Mouse (Mus musculus): Measurements from ENCODE around the gene Raver1. TPM values are rescaled to one million over a fixed set of nuclear protein-coding genes. Genes with fewer than 3 reads are reported as not detected.

The Raver1 gene
- total and polyA plus RNA-seq, 2 experiments from 2014 or later: 24.3 to 40.3 TPM

DNA sequence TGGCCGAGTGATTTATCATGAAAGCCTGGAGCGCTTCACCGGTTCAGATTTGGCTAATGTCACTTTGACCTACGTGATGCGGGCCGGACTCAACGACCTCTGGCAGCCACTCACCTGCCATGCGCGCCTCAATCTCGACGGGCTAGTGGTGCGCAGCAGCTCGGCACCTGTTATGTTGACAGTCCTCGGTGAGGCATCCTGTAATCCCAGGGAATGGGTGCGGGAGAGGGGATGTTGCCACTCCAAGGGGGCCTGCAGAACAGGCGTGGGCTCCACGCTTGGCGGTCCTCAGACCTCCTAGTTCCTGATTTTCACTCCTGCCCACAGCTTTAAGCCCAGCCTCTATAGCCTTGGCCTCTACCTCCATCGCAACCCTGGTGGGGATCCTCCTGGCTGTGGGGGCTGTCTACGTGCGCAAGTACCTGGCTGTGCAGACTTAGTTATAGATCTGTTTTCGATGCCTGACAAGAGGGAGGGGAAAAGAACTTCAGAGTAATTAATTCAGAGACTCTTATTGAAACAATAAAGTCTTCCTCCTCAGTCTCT is 61.7 kb downstream of the Raver1 start:
- ATAC-seq (no peak), DNase-seq (no peak)
- no peaks in the 10 kb centered on the region for H3K36me3 ChIP-seq (ENCODE audit: insufficient read depth)
- H3K27ac ChIP-seq (ENCODE audit: low read depth, low read length): no peak overlapping the region
- H3K4me2 ChIP-seq (ENCODE audit: low read depth): no peak overlapping the region
- H3K9ac ChIP-seq: no peak overlapping the region
- 23% methylated on average over 22 of the region's 22 CpGs for WGBS
- H3K9me3 ChIP-seq (ENCODE audit: low read length): no peaks in the 10 kb centered on the region
- H3K4me3 ChIP-seq (ENCODE audit: low read depth, low read length): no peak overlapping the region
- TF ChIP-seq CTCF (IDR thresholded peaks at IDR 0.05; ENCODE audit: low read depth): no peak
- peaks cover 9% of the 10 kb centered on the region for H3K4me1 ChIP-seq (ENCODE audit: insufficient read depth)
- H3K27me3 ChIP-seq (ENCODE audit: insufficient read depth, low read length): peaks cover 47% of the 10 kb centered on the region

DNA sequence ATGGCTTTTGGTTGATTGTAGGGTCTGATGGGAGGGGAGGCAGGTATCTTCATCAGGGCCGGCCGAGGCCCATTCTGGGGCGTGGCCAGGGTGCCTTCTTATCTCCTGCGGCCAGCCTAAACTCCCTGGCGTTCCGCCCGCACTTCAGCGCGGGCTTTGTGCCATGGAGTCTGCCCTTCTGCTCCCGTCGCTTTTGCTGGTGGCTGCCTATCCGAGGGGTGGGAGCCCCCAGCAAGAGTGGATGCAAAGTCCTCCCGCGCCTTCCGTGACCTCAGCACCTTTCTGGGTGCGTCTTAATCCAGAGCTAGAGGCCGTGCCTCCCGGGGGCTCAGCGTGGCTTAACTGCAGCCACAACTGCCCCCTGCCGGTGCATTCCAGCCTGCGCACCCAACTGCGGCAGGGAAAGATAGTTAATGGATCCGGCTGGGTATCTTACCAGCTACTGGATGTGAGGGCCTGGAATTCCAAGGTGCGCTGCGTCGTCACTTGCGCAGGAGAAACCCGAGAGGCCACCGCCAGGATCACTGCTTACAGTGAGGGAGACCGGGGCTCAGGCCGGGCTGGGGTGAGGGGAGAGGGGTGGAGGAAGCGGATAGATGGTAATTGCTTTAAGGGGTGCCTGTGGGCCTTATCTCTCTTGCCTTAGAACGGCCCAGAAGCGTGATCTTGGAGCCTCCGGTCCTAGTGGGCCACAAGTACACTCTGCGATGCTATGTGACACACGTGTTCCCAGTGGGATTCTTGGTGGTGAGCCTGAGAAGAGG is 62.3 kb downstream of the Raver1 start, which contains the start of gene Icam4:
TSS of gene Icam4 (plus strand) at position 83 of the 764 bp plus-strand sequence.
- 4% methylated on average over 37 of the region's 37 CpGs for WGBS
- no peaks in the 10 kb centered on the region for H3K9me3 ChIP-seq (ENCODE audit: low read length)
- no peak within 1 kb of the TSS for H3K4me3 ChIP-seq (ENCODE audit: low read depth, low read length)
- H3K9ac ChIP-seq: peak within 1 kb of the TSS; percentile 26; the same call in 1 of the 2 replicates
- H3K4me2 ChIP-seq (ENCODE audit: low read depth): peak within 1 kb of the TSS; percentile 30
- TF ChIP-seq CTCF (IDR thresholded peaks at IDR 0.05; ENCODE audit: low read depth): peak; percentile 82
- no peaks in the 10 kb centered on the region for H3K36me3 ChIP-seq (ENCODE audit: insufficient read depth)
- peaks cover 9% of the 10 kb centered on the region for H3K4me1 ChIP-seq (ENCODE audit: insufficient read depth)
- ATAC-seq: no peak
- peak; percentile 68 for DNase-seq
- H3K27ac ChIP-seq (ENCODE audit: low read depth, low read length): no peak within 1 kb of the TSS
- peaks cover 40% of the 10 kb centered on the region for H3K27me3 ChIP-seq (ENCODE audit: insufficient read depth, low read length)

DNA sequence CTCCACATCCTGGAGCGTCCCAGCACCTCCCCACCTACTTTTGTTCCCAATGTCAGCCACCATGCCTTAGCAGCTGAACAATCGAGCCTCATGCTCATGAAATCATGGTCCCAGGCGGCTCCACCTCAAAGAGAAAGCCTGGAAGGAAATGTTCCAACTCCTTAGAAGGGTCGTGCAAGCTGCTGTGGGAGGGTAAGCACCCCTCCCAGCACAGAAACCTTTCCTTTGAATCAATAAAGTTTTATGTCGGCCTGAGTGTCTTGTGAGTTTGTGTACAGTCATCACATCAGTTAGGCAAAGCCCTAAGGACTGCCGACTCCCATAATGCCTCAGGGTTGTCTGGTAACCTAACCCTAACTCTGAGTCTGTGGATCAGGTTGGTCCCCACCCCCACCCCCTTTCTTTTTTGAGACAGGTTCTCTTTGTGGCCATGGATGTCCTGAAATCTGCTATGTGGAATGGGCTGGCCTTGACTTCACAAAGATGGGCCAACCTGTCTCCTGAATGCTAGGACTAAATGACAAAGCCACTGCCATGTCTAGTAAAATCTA is 63.2 kb downstream of the Raver1 start:
- no peak overlapping the region for H3K4me2 ChIP-seq (ENCODE audit: low read depth)
- no peaks in the 10 kb centered on the region for H3K36me3 ChIP-seq (ENCODE audit: insufficient read depth)
- H3K9ac ChIP-seq: no peak overlapping the region
- peaks cover 35% of the 10 kb centered on the region for H3K27me3 ChIP-seq (ENCODE audit: insufficient read depth, low read length)
- H3K9me3 ChIP-seq (ENCODE audit: low read length): no peaks in the 10 kb centered on the region
- no peak for TF ChIP-seq CTCF (IDR thresholded peaks at IDR 0.05; ENCODE audit: low read depth)
- ATAC-seq (no peak), DNase-seq (no peak)
- 74% methylated on average over 6 of the region's 6 CpGs for whole genome bisulfite sequencing
- H3K4me3 ChIP-seq (ENCODE audit: low read depth, low read length): no peak overlapping the region
- no peak overlapping the region for H3K27ac ChIP-seq (ENCODE audit: low read depth, low read length)
- H3K4me1 ChIP-seq (ENCODE audit: insufficient read depth): peaks cover 8% of the 10 kb centered on the region

DNA sequence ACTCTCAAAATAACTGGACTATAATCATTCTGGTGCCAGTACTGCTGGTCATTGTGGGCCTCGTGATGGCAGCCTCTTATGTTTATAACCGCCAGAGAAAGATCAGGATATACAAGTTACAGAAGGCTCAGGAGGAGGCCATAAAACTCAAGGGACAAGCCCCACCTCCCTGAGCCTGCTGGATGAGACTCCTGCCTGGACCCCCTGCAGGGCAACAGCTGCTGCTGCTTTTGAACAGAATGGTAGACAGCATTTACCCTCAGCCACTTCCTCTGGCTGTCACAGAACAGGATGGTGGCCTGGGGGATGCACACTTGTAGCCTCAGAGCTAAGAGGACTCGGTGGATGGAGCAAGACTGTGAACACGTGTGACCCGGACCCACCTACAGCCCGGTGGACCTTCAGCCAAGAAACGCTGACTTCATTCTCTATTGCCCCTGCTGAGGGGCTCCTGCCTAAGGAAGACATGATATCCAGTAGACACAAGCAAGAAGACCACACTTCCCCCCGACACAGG is 64.0 kb downstream of the Raver1 start:
- WGBS: 64% methylated on average over 8 of the region's 8 CpGs
- H3K4me2 ChIP-seq (ENCODE audit: low read depth): no peak overlapping the region
- ATAC-seq (no peak), DNase-seq (no peak)
- TF ChIP-seq CTCF (IDR thresholded peaks at IDR 0.05; ENCODE audit: low read depth): no peak
- no peaks in the 10 kb centered on the region for H3K36me3 ChIP-seq (ENCODE audit: insufficient read depth)
- H3K27ac ChIP-seq (ENCODE audit: low read depth, low read length): no peak overlapping the region
- no peaks in the 10 kb centered on the region for H3K9me3 ChIP-seq (ENCODE audit: low read length)
- no peak overlapping the region for H3K4me3 ChIP-seq (ENCODE audit: low read depth, low read length)
- 0 out of 2 replicates have a peak, but pooled peaks cover 1% of the 10 kb centered on the region for H3K4me1 ChIP-seq (ENCODE audit: insufficient read depth)
- no peak overlapping the region for H3K9ac ChIP-seq
- peaks cover 27% of the 10 kb centered on the region; the same call in 1 of the 2 replicates for H3K27me3 ChIP-seq (ENCODE audit: insufficient read depth, low read length)

- H3K27me3 ChIP-seq (ENCODE audit: insufficient read depth, low read length): peaks cover 23% of the 10 kb centered on the region; the same call in 1 of the 2 replicates
- no peak overlapping the region for H3K9ac ChIP-seq
- TF ChIP-seq CTCF (IDR thresholded peaks at IDR 0.05; ENCODE audit: low read depth): no peak
- no peaks in the 10 kb centered on the region for H3K36me3 ChIP-seq (ENCODE audit: insufficient read depth)
- H3K27ac ChIP-seq (ENCODE audit: low read depth, low read length): no peak overlapping the region
- no peak overlapping the region for H3K4me2 ChIP-seq (ENCODE audit: low read depth)
- H3K4me3 ChIP-seq (ENCODE audit: low read depth, low read length): no peak overlapping the region
- no peaks in the 10 kb centered on the region for H3K9me3 ChIP-seq (ENCODE audit: low read length)
- no peak for ATAC-seq
- no peaks in the 10 kb centered on the region for H3K4me1 ChIP-seq (ENCODE audit: insufficient read depth)
- DNase-seq: no peak
- WGBS: 86% methylated on average over 12 of the region's 12 CpGs
Observed at GRCm38 (mm10) chr9:21026849-21027248, 65.0 kb downstream of the Raver1 start.

- WGBS: 72% methylated on average over 19 of the region's 19 CpGs
- DNase-seq (no peak), ATAC-seq (no peak)
- Histone ChIP-seq H3K9me3 (ENCODE audit: low read length) (no peaks in the 10 kb centered on the region), H3K36me3 (ENCODE audit: insufficient read depth) (no peaks in the 10 kb centered on the region), H3K9ac (no peak overlapping the region), H3K4me2 (ENCODE audit: low read depth) (no peak overlapping the region), H3K27ac (ENCODE audit: low read depth, low read length) (no peak overlapping the region), H3K4me3 (ENCODE audit: low read depth, low read length) (no peak overlapping the region), H3K27me3 (ENCODE audit: insufficient read depth, low read length) (peaks cover 21% of the 10 kb centered on the region; the same call in 1 of the 2 replicates), H3K4me1 (ENCODE audit: insufficient read depth) (no peaks in the 10 kb centered on the region)
- no peak for TF ChIP-seq CTCF (IDR thresholded peaks at IDR 0.05; ENCODE audit: low read depth)
Observed at GRCm38 (mm10) chr9:21025258-21025810, 66.5 kb downstream of the Raver1 start.

MicroRNAs encoded within 50 kb of the gene (microRNA counts, 519-probe panel; counts per million panel counts)
- microRNA mmu-miR-1900: not detected

Small RNA genes lying within 50 kb of the gene (microRNA-seq; reads per million reads assigned to microRNA genes)
- gene Mir1900 (0 to 0.12 reads per million in 2 experiments), gene Mir7082 (0 to 0.24 reads per million in 2 experiments)

Other genes with a start within 250 kb of the Raver1 start
- 18.0 and 22.1 TPM in 2 replicates for gene A230050P20Rik, start 223.4 kb downstream of the Raver1 start, total RNA-seq (2014; rRNA removed)
- gene A230050P20Rik, start 223.4 kb downstream of the Raver1 start, polyA plus RNA-seq (2015; fragmentation: Nextera tagmentation; extraction: Ambion mirVana): 5.0 and 19.6 TPM in 2 replicates
- gene Angptl6, start 212.3 kb downstream of the Raver1 start, total RNA-seq (2014; rRNA removed): 8.6 and 13.8 TPM in 2 replicates
- 16.4 and 20.6 TPM in 2 replicates for gene Angptl6, start 212.3 kb downstream of the Raver1 start, polyA plus RNA-seq (2015; fragmentation: Nextera tagmentation; extraction: Ambion mirVana)
- 55.5 and 72.4 TPM in 2 replicates for gene Ppan, start 203.8 kb downstream of the Raver1 start, total RNA-seq (2014; rRNA removed)
- gene Ppan, start 203.8 kb downstream of the Raver1 start, polyA plus RNA-seq (2015; fragmentation: Nextera tagmentation; extraction: Ambion mirVana): 40.7 and 43.1 TPM in 2 replicates
- gene Eif3g, start 193.4 kb downstream of the Raver1 start, total RNA-seq (2014; rRNA removed): 129 and 137 TPM in 2 replicates
- 232 and 242 TPM in 2 replicates for gene Eif3g, start 193.4 kb downstream of the Raver1 start, polyA plus RNA-seq (2015; fragmentation: Nextera tagmentation; extraction: Ambion mirVana)
- gene Dnmt1, start 132.1 kb downstream of the Raver1 start, total RNA-seq (2014; rRNA removed): 83.1 and 101 TPM in 2 replicates
- gene Dnmt1, start 132.1 kb downstream of the Raver1 start, polyA plus RNA-seq (2015; fragmentation: Nextera tagmentation; extraction: Ambion mirVana): 36.2 and 39.9 TPM in 2 replicates
- 3.7 and 4.0 TPM in 2 replicates for gene S1pr2, start 115.2 kb downstream of the Raver1 start, total RNA-seq (2014; rRNA removed)
- 5.1 and 5.7 TPM in 2 replicates for gene S1pr2, start 115.2 kb downstream of the Raver1 start, polyA plus RNA-seq (2015; fragmentation: Nextera tagmentation; extraction: Ambion mirVana)
- 59.9 and 77.8 TPM in 2 replicates for gene Mrpl4, start 89.3 kb downstream of the Raver1 start, total RNA-seq (2014; rRNA removed)
- gene Mrpl4, start 89.3 kb downstream of the Raver1 start, polyA plus RNA-seq (2015; fragmentation: Nextera tagmentation; extraction: Ambion mirVana): 101 and 111 TPM in 2 replicates
- gene Icam1, start 76.0 kb downstream of the Raver1 start, total RNA-seq (2014; rRNA removed): 3.2 and 3.7 TPM in 2 replicates
- gene Icam1, start 76.0 kb downstream of the Raver1 start, polyA plus RNA-seq (2015; fragmentation: Nextera tagmentation; extraction: Ambion mirVana): 3.1 and 3.6 TPM in 2 replicates
- gene Icam4, start 62.6 kb downstream of the Raver1 start, total RNA-seq (2014; rRNA removed): not detected in 2 replicates
- gene Icam4, start 62.6 kb downstream of the Raver1 start, polyA plus RNA-seq (2015; fragmentation: Nextera tagmentation; extraction: Ambion mirVana): not detected in 2 replicates
- 17.2 and 19.4 TPM in 2 replicates for gene Icam5, start 59.9 kb downstream of the Raver1 start, total RNA-seq (2014; rRNA removed)
- 8.2 and 10.3 TPM in 2 replicates for gene Icam5, start 59.9 kb downstream of the Raver1 start, polyA plus RNA-seq (2015; fragmentation: Nextera tagmentation; extraction: Ambion mirVana)
- gene Zglp1, start 24.9 kb downstream of the Raver1 start, total RNA-seq (2014; rRNA removed): not detected in 2 replicates
- gene Zglp1, start 24.9 kb downstream of the Raver1 start, polyA plus RNA-seq (2015; fragmentation: Nextera tagmentation; extraction: Ambion mirVana): 0.56 and 0.84 TPM in 2 replicates
- 1.5 and 2.6 TPM in 2 replicates for gene Gm49373, start 18.9 kb downstream of the Raver1 start, total RNA-seq (2014; rRNA removed)
- 0.74 and 0.79 TPM in 2 replicates for gene Gm49373, start 18.9 kb downstream of the Raver1 start, polyA plus RNA-seq (2015; fragmentation: Nextera tagmentation; extraction: Ambion mirVana)
- gene Fdx1l, start 18.4 kb downstream of the Raver1 start, total RNA-seq (2014; rRNA removed): 63.2 and 69.2 TPM in 2 replicates
- gene Fdx1l, start 18.4 kb downstream of the Raver1 start, polyA plus RNA-seq (2015; fragmentation: Nextera tagmentation; extraction: Ambion mirVana): 79.4 and 94.9 TPM in 2 replicates
- gene Gm38431, start within 50 bp of the Raver1 start, total RNA-seq (2014; rRNA removed): 0.43 and 3.4 TPM in 2 replicates
- gene Gm38431, start within 50 bp of the Raver1 start, polyA plus RNA-seq (2015; fragmentation: Nextera tagmentation; extraction: Ambion mirVana): 0.34 and 0.44 TPM in 2 replicates
- gene Tyk2, start 39.2 kb upstream of the Raver1 start, total RNA-seq (2014; rRNA removed): 9.4 and 11.0 TPM in 2 replicates
- 3.8 and 5.0 TPM in 2 replicates for gene Tyk2, start 39.2 kb upstream of the Raver1 start, polyA plus RNA-seq (2015; fragmentation: Nextera tagmentation; extraction: Ambion mirVana)
- gene Cdc37, start 58.0 kb upstream of the Raver1 start, total RNA-seq (2014; rRNA removed): 39.5 and 42.1 TPM in 2 replicates
- gene Cdc37, start 58.0 kb upstream of the Raver1 start, polyA plus RNA-seq (2015; fragmentation: Nextera tagmentation; extraction: Ambion mirVana): 186 and 191 TPM in 2 replicates
- gene Pde4a, start 73.7 kb upstream of the Raver1 start, total RNA-seq (2014; rRNA removed): 19.8 and 20.0 TPM in 2 replicates
- gene Pde4a, start 73.7 kb upstream of the Raver1 start, polyA plus RNA-seq (2015; fragmentation: Nextera tagmentation; extraction: Ambion mirVana): 26.2 and 41.6 TPM in 2 replicates
- 68.9 and 72.7 TPM in 2 replicates for gene Keap1, start 147.4 kb upstream of the Raver1 start, total RNA-seq (2014; rRNA removed)
- 60.0 and 67.0 TPM in 2 replicates for gene Keap1, start 147.4 kb upstream of the Raver1 start, polyA plus RNA-seq (2015; fragmentation: Nextera tagmentation; extraction: Ambion mirVana)
- gene S1pr5, start 156.4 kb upstream of the Raver1 start, total RNA-seq (2014; rRNA removed): 2.7 and 2.8 TPM in 2 replicates
- gene S1pr5, start 156.4 kb upstream of the Raver1 start, polyA plus RNA-seq (2015; fragmentation: Nextera tagmentation; extraction: Ambion mirVana): 1.9 and 2.3 TPM in 2 replicates
- 18.7 and 19.5 TPM in 2 replicates for gene Atg4d, start 173.3 kb upstream of the Raver1 start, total RNA-seq (2014; rRNA removed)
- 19.9 and 26.4 TPM in 2 replicates for gene Atg4d, start 173.3 kb upstream of the Raver1 start, polyA plus RNA-seq (2015; fragmentation: Nextera tagmentation; extraction: Ambion mirVana)
- gene Kri1, start 196.0 kb upstream of the Raver1 start, total RNA-seq (2014; rRNA removed): 27.6 and 28.1 TPM in 2 replicates
- gene Kri1, start 196.0 kb upstream of the Raver1 start, polyA plus RNA-seq (2015; fragmentation: Nextera tagmentation; extraction: Ambion mirVana): 7.1 and 11.9 TPM in 2 replicates
- 65.1 and 69.4 TPM in 2 replicates for gene Cdkn2d, start 199.4 kb upstream of the Raver1 start, total RNA-seq (2014; rRNA removed)
- gene Cdkn2d, start 199.4 kb upstream of the Raver1 start, polyA plus RNA-seq (2015; fragmentation: Nextera tagmentation; extraction: Ambion mirVana): 104 and 118 TPM in 2 replicates
- 2.6 and 4.2 TPM in 2 replicates for gene Ap1m2, start 220.3 kb upstream of the Raver1 start, total RNA-seq (2014; rRNA removed)
- gene Ap1m2, start 220.3 kb upstream of the Raver1 start, polyA plus RNA-seq (2015; fragmentation: Nextera tagmentation; extraction: Ambion mirVana): 2.4 and 2.9 TPM in 2 replicates
- gene Slc44a2, start 228.7 kb upstream of the Raver1 start, total RNA-seq (2014; rRNA removed): 55.2 and 63.1 TPM in 2 replicates
- gene Slc44a2, start 228.7 kb upstream of the Raver1 start, polyA plus RNA-seq (2015; fragmentation: Nextera tagmentation; extraction: Ambion mirVana): 40.8 and 48.9 TPM in 2 replicates